Mouse (Mus musculus) liver, postnatal 0 days (tissue): Measurements from ENCODE around the gene Otud4. TPM values are rescaled to one million over a fixed set of nuclear protein-coding genes. Genes with fewer than 3 reads are reported as not detected.

Source experiments
- ATAC-seq: fragments of 200-750 bp; cut with Nextera tagmentation; 2 replicates; pipeline ENCODE4 v1.8.0; 2017; ENCODE audit warnings: mild to moderate bottlenecking, moderate library complexity
- DNase-seq: peaks from one replicate; pipeline ENCODE4 v3.0.0-alpha.2; 2016
- H3K27ac ChIP-seq: fragments of 300-500 bp; sonication (generic); 2 replicates; pipeline ENCODE4 v1.5.1; 2014; ENCODE audit warnings: antibody characterized with exemption, moderate library complexity, mild to moderate bottlenecking, low read depth
- H3K27me3 ChIP-seq: fragments of 300-500 bp; sonication (generic); 2 replicates; pipeline ENCODE4 v1.6.1; 2014; ENCODE audit warnings: low read length, control low read depth, mixed read lengths; ENCODE audit not compliant: insufficient read depth
- H3K36me3 ChIP-seq: fragments of 300-500 bp; sonication (generic); replicated peaks from 2 replicates; pipeline ENCODE4 v1.6.1; 2014; ENCODE audit warnings: mild to moderate bottlenecking, control low read depth, low read length, moderate library complexity, mixed read lengths; ENCODE audit not compliant: insufficient read depth
- H3K4me1 ChIP-seq: fragments of 300-500 bp; sonication (generic); 2 replicates; pipeline ENCODE4 v1.6.1; 2014; ENCODE audit warnings: antibody characterized with exemption, mild to moderate bottlenecking, control low read depth; ENCODE audit not compliant: insufficient read depth
- H3K4me2 ChIP-seq: fragments of 300-500 bp; sonication (generic); 2 replicates; pipeline ENCODE4 v1.6.1; 2014; ENCODE audit warnings: low read depth, mild to moderate bottlenecking, low read length, moderate library complexity, mixed read lengths
- H3K4me3 ChIP-seq: fragments of 300-500 bp; sonication (generic); 2 replicates; pipeline ENCODE4 v1.5.1; 2014; ENCODE audit warnings: low read depth, low read length
- H3K9ac ChIP-seq: fragments of 300-500 bp; sonication (generic); replicated peaks from 2 replicates; pipeline ENCODE4 v1.6.1; 2014; ENCODE audit warnings: mild to moderate bottlenecking, moderate library complexity
- H3K9me3 ChIP-seq: fragments of 300-500 bp; sonication (generic); 2 replicates; pipeline ENCODE4 v1.6.1; 2016; ENCODE audit warnings: mild to moderate bottlenecking, control low read depth, low read length, mixed read lengths
- CTCF ChIP-seq: sonication (generic); IDR thresholded peaks from 2 replicates; pipeline ENCODE4 v1.5.1; 2016; ENCODE audit warnings: antibody characterized with exemption, low read depth
- EP300 ChIP-seq: IDR thresholded peaks from 2 replicates; pipeline ENCODE4 v1.6.1; 2016; ENCODE audit warnings: antibody characterized with exemption, low read depth, mild to moderate bottlenecking
- WGBS: fragments of 180-500 bp; shearing (Covaris S2); extraction: QIAGEN DNeasy Blood & Tissue Kit; methylation state at CpG from one replicate; pipeline ENCODE4 v1.1.7; 2014; ENCODE audit not compliant: insufficient replicate concordance; 5-methylcytosine and 5-hydroxymethylcytosine counted together
- polyA plus RNA-seq: library from polyadenylated mRNA; unstranded; fragments of >200 nt; fragmentation: Nextera tagmentation; extraction: Ambion mirVana; gene quantifications from 2 replicates; pipeline ENCODE4 v1.2.1, GENCODE M21; 2015

Gene Otud4
- polyA plus RNA-seq, 1 experiment from 2014 or later: 5.1 TPM

- no peaks in the 10 kb centered on the region for H3K27me3 ChIP-seq
- 41% methylated on average over 1 of the region's 1 CpGs for WGBS
- H3K4me1 ChIP-seq: peaks cover 8% of the 10 kb centered on the region
- no peaks in the 10 kb centered on the region for H3K36me3 ChIP-seq
- H3K4me2 ChIP-seq: no peak overlapping the region
- H3K9ac ChIP-seq: no peak overlapping the region
- ATAC-seq (no peak), DNase-seq (no peak)
- H3K9me3 ChIP-seq: peaks cover 9% of the 10 kb centered on the region; the same call in 1 of the 2 replicates
- H3K4me3 ChIP-seq: no peak overlapping the region
- TF ChIP-seq EP300 (no peak), CTCF (no peak)
- H3K27ac ChIP-seq: no peak overlapping the region
Measured at GRCm38 (mm10) chr8:79636151-79636550, 3.3 kb upstream of the Otud4 start.

GRCm38 (mm10) chr8:79637237-79637636 lies 2.2 kb upstream of the Otud4 start:
- TF ChIP-seq EP300 (no peak), CTCF (no peak)
- ATAC-seq (no peak), DNase-seq (no peak)
- 45% methylated on average over 3 of the region's 3 CpGs for whole genome bisulfite sequencing
- H3K4me2 ChIP-seq: no peak overlapping the region
- no peak overlapping the region for H3K4me3 ChIP-seq
- H3K27me3 ChIP-seq: no peaks in the 10 kb centered on the region
- no peaks in the 10 kb centered on the region for H3K36me3 ChIP-seq
- peaks cover 9% of the 10 kb centered on the region; the same call in 1 of the 2 replicates for H3K9me3 ChIP-seq
- no peak overlapping the region for H3K9ac ChIP-seq
- H3K4me1 ChIP-seq: peaks cover 14% of the 10 kb centered on the region
- no peak overlapping the region for H3K27ac ChIP-seq

GRCm38 (mm10) chr8:79638001-79638706 lies 1.3 kb upstream of the Otud4 start:
- H3K9me3 ChIP-seq: peaks cover 9% of the 10 kb centered on the region; the same call in 1 of the 2 replicates
- H3K4me1 ChIP-seq: peaks cover 19% of the 10 kb centered on the region
- peaks cover under 1% of the 10 kb centered on the region; the same call in 1 of the 2 replicates for H3K36me3 ChIP-seq
- no peaks in the 10 kb centered on the region for H3K27me3 ChIP-seq
- H3K4me3 ChIP-seq: peak overlapping the region; percentile 87
- peak overlapping the region; percentile 92 for H3K27ac ChIP-seq
- peak overlapping the region; percentile 91 for H3K9ac ChIP-seq
- H3K4me2 ChIP-seq: peak overlapping the region; percentile 80
- ATAC-seq (no peak), DNase-seq (no peak)
- TF ChIP-seq CTCF (no peak), EP300 (no peak)
- WGBS: 5% methylated on average over 11 of the region's 11 CpGs

- H3K9me3 ChIP-seq: peaks cover 9% of the 10 kb centered on the region; the same call in 1 of the 2 replicates
- under 1% methylated on average over 72 of the region's 77 CpGs for WGBS
- H3K4me3 ChIP-seq: peak overlapping the region; percentile 87
- H3K27me3 ChIP-seq: no peaks in the 10 kb centered on the region
- DNase-seq: peak; percentile 98
- TF ChIP-seq EP300 (no peak), CTCF (no peak)
- H3K9ac ChIP-seq: peak overlapping the region; percentile 91
- H3K27ac ChIP-seq: peak overlapping the region; percentile 99
- peak; percentile 97 for ATAC-seq
- H3K36me3 ChIP-seq: peaks cover 7% of the 10 kb centered on the region; the same call in 1 of the 2 replicates
- peaks cover 22% of the 10 kb centered on the region for H3K4me1 ChIP-seq
- H3K4me2 ChIP-seq: peak overlapping the region; percentile 80
Measured at GRCm38 (mm10) chr8:79638707-79639549, 490 bp upstream of the Otud4 start.

GRCm38 (mm10) chr8:79641119-79641518 lies 1.7 kb downstream of the Otud4 start:
- Histone ChIP-seq H3K36me3 (peaks cover 22% of the 10 kb centered on the region; the same call in 1 of the 2 replicates), H3K4me2 (peak overlapping the region; percentile 80), H3K9ac (peak overlapping the region; percentile 91), H3K27me3 (no peaks in the 10 kb centered on the region), H3K4me1 (peaks cover 22% of the 10 kb centered on the region), H3K4me3 (peak overlapping the region; percentile 87), H3K9me3 (no peaks in the 10 kb centered on the region), H3K27ac (0 out of 2 replicates have a peak overlapping the region, but pooled peaks have one; percentile 18)
- DNase-seq (no peak), ATAC-seq (no peak)
- WGBS: 18% methylated on average over 1 of the region's 1 CpGs
- TF ChIP-seq CTCF: no peak
- no peak for TF ChIP-seq EP300

GRCm38 (mm10) chr8:79649569-79649968 lies 10.2 kb downstream of the Otud4 start:
- no peak overlapping the region for H3K4me3 ChIP-seq
- 90% methylated on average over 4 of the region's 4 CpGs for WGBS
- H3K27ac ChIP-seq: no peak overlapping the region
- no peak overlapping the region for H3K9ac ChIP-seq
- 0 out of 2 replicates have a peak, but pooled peaks cover 3% of the 10 kb centered on the region for H3K4me1 ChIP-seq
- H3K4me2 ChIP-seq: no peak overlapping the region
- no peaks in the 10 kb centered on the region for H3K27me3 ChIP-seq
- DNase-seq (no peak), ATAC-seq (no peak)
- no peaks in the 10 kb centered on the region for H3K9me3 ChIP-seq
- TF ChIP-seq CTCF (no peak), EP300 (no peak)
- peaks cover 42% of the 10 kb centered on the region for H3K36me3 ChIP-seq
